Mouse (Mus musculus) erythroblast, adult 5-6 weeks (primary cell): ENCODE results near the gene Aste1. TPM values are rescaled to one million over a fixed set of nuclear protein-coding genes. Genes with fewer than 3 reads are reported as not detected.

Source experiments
- ATAC-seq: replicated peaks from 2 replicates; pipeline ENCODE4 v1.8.0; 2016; ENCODE audit warnings: moderate number of reproducible peaks, mild to moderate bottlenecking, moderate TSS enrichment, inconsistent platforms; ENCODE audit not compliant: poor library complexity, low FRiP score, severe bottlenecking
- total RNA-seq, 2 experiments: library from RNA; stranded (forward) in 1 of 2; stranded (reverse) in 1 of 2; fragments of 150-400 nt in 1 of 2; fragments of 200-764, 138-1000 nt in 1 of 2; gene quantifications; 2 replicates each; pipeline versions ENCODE4 v1.2.3 to v1.2.4; 2015 to 2017; ENCODE audit warnings: low replicate concordance in 2 of 2

Aste1 gene
- total RNA-seq (2015; ENCODE audit: low replicate concordance) (2.3 and 3.1 TPM in 2 replicates), total RNA-seq (2017; ENCODE audit: low replicate concordance) (3.9 and 5.3 TPM in 2 replicates)

DNA sequence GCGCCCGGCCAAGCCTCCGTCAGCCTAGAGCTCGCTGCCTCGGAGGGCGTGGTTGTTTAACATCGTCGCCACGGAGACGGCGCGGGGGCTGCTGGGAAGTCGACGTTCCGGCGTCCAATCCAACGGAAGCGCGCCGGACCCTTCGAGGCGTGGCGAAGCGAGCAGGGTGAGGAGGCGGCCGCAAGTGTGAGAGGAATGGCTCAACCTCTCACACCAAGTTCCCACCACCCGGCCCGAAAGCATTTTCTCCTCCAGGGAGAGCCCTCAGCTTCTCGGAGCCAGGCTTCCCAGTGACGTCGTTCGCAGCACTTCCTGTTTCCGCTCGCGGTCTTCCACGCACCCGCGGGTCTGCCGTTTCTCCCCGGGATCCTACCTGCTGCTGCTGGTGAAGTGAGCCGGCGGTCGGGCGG lies at the start of gene Aste1, which contains the start of gene Nek11:
Gene Aste1, plus strand, starts transcription at position 175 of the 410 bp plus-strand sequence.
Gene Nek11, minus strand, starts transcription at position 307 of the 410 bp plus-strand sequence.
- ATAC-seq = peak; percentile 99

DNA sequence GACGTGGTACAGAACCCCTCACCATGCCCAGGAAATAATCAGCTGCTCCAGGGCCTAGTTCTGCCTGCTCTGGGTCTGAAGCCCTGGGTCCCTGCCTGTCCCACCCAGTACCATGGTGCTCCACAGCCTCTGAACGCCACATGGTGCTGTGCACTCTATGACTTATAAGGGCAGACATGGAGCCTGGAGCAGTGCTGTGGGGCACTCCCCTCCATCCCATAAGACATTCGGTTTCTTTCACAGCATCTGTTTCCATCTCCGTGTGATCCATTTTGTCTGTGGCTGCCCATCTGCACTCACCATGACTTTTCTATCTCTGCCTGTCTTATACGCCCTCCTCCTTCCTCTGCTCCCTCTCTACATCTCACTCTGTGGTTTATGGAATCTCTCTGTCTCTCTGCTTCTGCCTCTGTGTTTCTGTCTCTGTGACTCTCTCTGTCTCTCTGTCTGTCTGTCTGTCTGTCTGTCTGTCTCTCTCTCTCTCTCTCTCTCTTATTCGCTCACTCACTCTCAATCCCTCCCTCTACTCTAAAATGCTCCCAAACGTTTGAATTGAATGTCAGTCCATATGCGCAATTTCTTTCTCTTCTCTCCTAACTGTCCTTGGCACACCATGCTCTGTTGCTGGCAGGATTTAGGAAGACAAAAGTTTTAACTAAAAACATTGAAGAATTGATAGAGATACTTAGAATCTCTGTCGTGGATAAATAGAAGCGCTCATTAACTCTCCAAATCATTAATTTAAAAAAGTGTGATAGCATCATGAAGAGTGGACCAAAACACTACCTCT lies 46.8 kb upstream of the Aste1 start:
- ATAC-seq = no peak

DNA sequence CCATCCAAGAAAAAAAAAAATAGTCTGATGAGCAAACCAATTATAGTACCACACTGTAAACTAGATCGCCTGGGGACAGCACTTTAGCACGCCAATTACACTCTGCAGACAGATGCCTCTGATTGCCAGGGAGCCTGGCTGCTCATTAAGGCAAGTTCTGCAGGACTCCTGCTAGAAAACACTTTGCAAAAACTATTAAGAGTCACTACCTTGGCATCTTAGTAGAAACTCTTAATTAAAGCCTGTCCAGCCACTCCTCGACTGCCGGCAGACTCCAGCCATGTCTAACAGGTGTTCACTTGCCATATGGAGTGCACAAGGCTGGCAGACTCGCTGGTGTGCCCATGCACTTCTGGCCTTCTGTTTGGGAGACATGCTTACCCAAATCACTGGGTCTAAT lies 46.2 kb upstream of the Aste1 start:
- ATAC-seq = no peak

DNA sequence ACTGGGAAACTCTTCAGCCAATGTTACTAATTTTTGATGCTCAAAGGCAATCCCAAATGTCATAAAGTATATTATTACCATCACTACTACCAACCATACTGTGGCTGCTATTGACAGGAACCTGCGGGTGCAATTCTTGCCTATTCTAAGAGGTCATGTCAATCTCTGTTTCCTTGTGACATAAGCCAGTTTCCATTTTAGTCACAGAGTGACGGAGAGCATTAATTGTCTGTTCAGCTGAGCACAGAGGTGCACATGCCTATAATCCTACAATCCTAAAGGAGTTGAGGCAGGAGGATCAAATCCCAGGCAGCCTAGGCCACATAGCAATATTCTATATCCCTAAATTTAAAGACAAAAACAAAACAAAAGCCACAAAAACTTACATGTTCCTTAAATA lies 33.0 kb upstream of the Aste1 start:
- no peak for ATAC-seq

DNA sequence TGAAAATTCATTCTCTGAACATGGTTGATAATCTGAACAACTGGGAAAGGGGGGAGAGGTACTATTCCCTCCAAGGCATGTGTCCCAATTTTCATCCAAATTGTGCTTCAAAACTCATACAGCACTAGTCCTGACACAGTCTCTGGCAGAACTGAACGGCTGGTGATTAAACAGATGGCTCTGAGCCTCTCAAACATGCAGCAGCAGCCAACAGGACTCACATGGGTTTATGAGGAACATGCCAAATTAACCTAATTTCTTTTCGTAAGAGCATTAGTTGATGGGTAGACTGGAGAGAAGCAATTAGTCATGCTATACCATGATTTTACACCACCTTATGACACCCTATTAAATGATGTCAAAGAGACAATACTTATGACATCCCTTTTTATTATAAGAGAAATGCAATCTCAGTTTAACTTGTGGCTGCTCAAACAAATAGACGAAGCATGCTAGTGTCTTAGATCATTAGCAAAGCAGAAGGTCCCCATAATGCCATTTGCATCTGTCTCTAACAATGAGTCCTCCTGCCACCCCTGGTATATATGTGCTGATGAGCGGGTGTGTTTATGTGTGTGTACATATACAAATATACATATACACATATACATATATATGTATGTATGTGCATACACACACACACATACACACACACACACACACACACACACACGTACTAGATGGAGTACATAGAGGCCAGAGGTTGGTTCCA lies 31.5 kb upstream of the Aste1 start:
- ATAC-seq = no peak

DNA sequence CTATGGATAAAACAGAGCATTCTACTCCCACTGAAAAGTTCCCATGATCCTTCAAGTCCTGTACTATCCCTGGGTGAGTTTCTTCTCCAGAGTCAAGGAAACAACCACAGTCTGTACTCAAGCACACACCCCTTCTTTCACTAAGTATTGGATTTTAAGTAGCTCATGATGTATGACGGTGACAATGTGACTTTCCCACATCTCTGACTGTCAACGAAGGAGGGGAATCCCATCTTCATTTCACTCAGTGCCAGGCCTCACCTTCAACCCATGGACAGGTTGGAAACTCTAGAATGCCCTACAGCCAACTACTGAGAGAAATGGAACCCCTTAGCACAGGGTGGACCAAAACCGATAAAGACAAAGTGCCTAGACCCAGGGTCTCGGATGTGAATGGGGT lies 29.0 kb upstream of the Aste1 start:
- ATAC-seq = no peak

DNA sequence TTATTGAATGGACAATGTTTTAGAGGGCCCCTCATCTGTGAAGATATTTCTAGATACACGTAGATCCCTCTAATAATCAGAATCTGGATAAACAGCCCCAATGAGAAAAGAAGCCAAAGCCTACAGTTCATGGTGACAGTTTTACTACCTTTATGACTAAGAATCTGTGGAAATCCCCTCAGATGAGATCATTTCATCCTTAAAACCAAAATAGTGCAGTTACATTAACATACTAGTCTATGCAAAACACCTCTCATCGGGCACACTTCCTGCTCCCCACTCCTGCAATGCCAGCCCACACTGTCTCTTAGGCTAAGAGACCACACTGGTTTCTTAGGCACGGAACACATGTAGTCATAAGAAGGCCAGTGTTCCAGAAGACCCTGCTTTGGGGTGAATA lies 26.6 kb upstream of the Aste1 start:
- ATAC-seq = no peak

DNA sequence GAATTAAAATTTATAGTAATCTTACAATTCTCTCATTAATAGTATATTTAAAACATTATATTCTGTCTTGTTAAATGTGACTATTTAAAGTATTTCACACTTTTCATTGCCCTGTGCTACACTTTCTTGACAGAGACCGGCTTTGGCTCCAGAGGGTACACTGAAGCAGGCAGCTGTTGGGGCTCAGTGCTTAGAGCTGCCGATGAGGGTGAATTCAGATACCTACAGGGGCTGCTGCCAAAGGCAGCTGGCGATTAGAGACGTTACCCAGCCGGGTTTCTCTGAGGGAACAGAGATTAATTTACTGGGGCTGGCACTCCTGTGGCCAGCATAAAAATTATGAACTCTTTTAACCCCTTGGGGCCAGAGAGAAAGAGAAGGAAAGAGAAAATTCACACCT lies 20.8 kb upstream of the Aste1 start:
- no peak for ATAC-seq

DNA sequence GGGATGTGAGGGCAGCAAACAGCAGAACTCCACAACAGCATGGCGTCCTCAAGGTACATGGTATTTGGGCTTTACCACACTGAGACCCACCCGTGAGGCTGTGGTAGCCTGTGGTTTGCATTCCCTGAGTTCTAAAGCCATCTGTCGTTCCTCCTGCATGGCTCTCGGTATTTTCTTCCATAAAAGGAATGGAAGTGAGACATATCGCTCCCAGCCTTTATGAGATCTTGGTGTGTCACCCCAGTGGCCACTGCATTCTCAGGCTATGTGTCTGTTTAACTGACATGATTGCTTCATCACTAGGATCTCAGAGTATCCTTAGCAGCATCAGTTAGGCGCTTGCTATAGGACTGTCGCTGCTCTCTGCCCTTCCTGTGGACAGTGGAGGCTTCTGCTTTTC lies 18.8 kb upstream of the Aste1 start:
- ATAC-seq = no peak

DNA sequence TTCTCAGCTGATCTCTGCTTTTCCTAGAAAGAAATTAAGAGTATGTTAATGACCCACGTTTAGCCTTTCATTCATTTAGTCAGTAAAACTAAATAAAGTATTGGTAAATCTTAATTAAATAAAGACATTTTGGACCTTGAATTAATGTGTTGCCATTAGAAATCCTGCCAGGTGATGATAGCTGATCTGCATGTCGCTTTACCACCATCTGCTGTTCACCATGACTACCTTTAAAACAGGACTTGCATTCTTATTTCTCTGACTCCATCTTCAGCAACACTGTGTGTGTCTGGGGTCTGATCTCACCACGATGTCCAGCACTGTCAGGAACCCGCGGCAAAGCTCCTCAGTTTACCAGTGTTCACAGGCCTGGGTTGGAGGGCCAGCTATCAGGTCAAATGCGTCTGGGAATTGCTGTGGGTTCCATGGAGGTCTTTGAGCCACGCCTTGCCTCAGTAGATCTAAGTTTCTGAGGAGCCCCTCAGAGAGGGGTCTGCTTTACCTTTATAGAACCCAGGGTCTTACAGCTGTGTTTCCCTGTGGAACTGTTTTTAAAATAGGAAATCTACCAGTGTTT lies 18.1 kb upstream of the Aste1 start:
- no peak for ATAC-seq

DNA sequence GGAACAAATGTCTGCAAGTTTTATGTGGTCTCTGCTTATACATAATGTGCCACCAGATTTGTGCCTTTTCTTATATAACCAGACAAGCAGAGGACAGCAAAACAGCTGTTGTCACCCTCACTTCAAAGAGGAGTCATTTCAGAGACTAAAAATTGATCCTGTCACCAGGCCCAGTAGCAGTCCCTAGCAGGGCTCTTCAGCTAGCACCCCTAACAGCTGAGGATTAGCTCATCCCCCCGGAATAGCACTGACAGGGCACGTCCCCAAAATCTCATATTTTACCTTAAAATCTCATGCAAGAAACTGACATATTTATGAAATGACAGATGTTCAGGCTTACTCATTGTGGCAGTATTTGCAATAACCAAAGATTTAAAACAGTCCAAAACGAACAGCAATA lies 17.6 kb upstream of the Aste1 start:
- no peak for ATAC-seq

DNA sequence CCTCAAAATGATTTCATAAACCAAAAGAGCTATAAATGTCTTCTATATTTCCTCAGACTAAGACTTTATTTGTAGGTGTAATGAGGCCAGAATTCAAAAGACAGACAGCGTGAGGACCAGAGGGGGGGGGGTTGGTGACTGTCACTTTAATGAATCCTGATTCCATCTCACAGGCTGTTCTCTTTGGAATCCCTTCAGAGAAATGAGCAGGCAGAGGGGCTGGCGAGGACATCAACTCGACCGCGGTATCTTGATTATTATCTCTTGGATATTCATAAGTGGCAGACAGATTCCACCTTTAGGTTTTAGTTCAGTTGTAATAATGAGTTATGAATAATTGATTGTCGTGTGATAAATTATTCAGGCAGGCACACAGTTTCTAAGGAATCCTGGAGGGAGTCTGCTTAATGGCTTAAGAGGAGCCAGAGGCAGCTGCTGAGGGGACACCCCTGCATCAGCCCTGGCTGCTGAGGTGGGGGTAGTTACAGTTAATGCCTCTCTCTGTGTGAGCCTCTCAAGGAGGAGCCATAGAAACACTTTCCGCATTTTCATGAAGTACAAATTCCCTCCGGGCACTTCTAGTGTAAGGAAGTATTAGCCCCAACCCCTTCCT lies 15.6 kb upstream of the Aste1 start:
- ATAC-seq = no peak

DNA sequence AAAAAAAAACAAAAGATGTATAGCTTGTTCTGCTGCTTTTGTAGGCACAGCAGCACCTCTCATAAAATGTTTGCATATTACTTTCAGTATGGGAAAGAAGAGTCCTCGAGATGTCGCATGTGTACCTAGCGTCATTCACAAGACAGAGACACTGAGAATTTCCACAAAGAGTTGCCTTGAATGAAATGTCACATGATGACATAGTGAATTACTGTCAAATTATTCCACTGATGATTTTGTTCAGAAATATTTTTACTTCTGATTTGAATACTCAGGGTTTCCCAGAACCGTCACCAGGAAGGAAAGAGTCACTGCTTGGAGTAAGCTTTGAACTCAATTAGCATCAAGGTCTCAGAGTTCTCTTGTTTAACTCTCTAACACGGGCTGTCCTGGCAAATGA lies 7.8 kb upstream of the Aste1 start:
- ATAC-seq = no peak

DNA sequence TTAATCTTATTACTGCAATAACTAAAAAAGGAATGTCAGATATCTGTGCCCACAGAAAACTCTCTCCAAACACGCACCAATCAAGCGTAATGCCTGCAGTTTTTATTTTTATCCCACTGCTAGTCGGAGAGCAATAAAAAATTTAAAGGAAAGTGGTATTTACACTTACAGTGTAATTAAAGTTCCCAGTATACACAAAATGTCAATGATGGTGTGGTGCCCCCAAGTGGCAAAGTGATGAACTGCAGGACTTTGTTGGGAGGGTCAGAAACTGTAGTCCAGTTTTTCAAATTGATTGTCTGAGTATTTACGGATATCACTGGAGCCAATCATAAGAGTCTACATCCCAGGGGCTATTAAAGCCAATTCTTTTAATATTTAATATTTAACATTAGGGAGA lies 5.9 kb upstream of the Aste1 start:
- ATAC-seq = peak; percentile 61; the same call in 1 of the 2 replicates

DNA sequence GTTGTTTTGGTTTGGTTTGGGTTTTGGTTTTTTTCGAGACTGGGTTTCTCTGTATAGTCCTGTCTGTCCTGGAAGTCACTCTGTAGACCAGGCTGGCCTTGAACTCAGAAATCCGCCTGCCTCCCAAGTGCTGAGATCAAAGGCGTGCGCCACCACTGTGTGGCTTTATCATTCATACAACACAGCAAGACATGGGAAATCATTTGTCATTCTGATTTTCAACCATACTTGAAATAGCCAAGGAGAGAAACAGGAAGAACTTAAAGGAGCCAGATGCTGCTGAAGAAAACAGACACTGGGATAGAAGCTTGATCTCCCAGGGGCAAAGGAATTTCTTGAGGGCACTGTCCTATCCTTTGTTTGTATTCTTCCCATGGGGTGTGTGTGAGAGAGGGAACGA lies 4.6 kb upstream of the Aste1 start:
- ATAC-seq = no peak

DNA sequence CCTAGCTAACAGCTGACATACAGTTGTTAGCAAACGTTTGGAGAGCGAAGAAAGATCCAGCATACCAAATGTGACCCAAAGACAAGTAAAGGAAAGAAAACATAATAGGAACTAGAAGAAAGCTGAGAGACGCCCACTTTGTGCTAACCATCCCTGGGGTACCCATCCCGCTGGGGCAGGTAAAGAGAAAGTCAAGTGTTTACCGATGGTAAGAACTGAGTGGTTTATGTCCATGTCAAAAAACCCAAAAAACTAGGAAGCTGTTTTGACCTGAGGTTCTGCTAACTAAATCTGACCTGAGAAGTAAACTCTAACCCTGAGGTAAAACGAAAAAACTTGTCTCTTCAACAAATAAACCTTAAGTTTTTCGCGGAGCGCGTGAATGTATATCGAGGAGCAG lies 472 bp upstream of the Aste1 start:
- ATAC-seq = peak; percentile 18

DNA sequence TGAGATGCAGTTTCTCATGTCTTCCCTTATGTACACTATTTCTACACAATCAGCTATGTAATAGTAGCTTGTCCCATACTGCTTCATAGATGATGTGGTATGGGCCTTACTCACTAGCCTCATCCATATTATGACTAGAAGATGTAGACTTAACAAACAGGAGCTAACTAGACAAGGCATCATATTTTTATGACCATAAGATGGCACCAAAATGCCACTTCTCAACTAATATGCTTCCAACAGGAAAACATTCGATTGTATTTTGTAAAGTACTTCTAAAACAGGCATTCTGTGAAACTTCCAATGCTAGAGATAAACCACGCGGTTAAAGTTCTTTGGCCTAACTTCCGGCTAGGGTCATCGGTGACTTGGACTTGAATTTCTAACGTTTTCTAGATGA lies 13.4 kb downstream of the Aste1 start:
- no peak for ATAC-seq

DNA sequence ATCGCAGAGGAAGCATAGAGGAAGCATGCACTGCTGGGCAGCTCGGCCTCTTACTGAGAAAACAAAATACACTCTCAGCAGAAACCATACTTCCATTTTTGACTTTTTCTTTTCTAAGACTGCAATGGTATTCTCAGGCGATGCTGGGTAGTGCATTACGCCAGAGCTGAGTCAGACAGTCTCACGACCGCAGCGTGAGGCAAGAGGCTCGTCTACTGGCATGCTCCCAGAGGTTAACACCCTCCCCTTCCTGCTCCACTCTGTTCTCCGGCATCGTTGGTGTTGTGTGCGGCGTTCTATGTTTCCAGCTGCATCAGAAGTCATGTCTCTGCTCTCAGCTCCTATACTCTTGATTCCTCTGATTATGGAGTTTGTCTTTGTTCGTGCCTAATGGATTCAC lies 63.8 kb downstream of the Aste1 start:
- no peak for ATAC-seq

DNA sequence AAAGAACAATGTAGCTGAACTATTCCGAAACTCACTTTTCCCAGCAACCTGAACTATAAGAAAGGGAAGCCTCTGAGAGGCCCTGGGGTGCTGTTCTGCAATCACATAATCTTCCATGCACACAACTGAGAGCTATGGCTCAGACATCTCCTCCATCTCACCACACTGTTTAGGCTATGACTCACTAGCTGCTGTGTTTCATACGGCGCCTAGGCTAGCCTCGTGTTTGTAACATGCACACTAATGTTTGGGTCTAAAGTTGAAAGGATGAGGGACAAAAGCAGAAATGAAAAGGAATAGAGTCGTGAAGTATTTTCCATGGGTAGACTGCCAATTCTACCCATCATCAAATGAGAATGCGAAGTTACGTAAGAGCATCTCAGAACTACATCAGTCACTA lies 66.3 kb downstream of the Aste1 start:
- no peak for ATAC-seq
